Mouse (Mus musculus) neural tube, embryonic 11.5 days (tissue): Measurements from ENCODE around the gene Nampt. TPM values are rescaled to one million over a fixed set of nuclear protein-coding genes. Genes with fewer than 3 reads are reported as not detected.

Experiments
- ATAC-seq: fragments of 200-750 bp; cut with Nextera tagmentation; 2 replicates; pipeline ENCODE4 v1.8.0; 2017; ENCODE audit warnings: moderate number of reproducible peaks, mild to moderate bottlenecking, moderate TSS enrichment, moderate library complexity; ENCODE audit not compliant: insufficient read depth, low FRiP score, low TSS enrichment
- DNase-seq: peaks from one replicate; pipeline ENCODE4 v3.0.0-alpha.2; 2015; ENCODE audit warnings: low spot score
- H3K27ac ChIP-seq: fragments of 300-500 bp; sonication (generic); 2 replicates; pipeline ENCODE4 v1.5.1; 2014; ENCODE audit warnings: low read depth, mild to moderate bottlenecking, low read length
- H3K27me3 ChIP-seq: fragments of 300-500 bp; sonication (generic); 2 replicates; pipeline ENCODE4 v1.6.1; 2014; ENCODE audit warnings: mild to moderate bottlenecking, low read length, mixed read lengths; ENCODE audit not compliant: control insufficient read depth, insufficient read depth
- H3K36me3 ChIP-seq: fragments of 300-500 bp; sonication (generic); 2 replicates; pipeline ENCODE4 v1.6.1; 2014; ENCODE audit warnings: mild to moderate bottlenecking, low read length, moderate library complexity, mixed read lengths; ENCODE audit not compliant: control insufficient read depth, insufficient read depth
- H3K4me1 ChIP-seq: fragments of 300-500 bp; sonication (generic); 2 replicates; pipeline ENCODE4 v1.6.1; 2014; ENCODE audit warnings: low read length, mixed read lengths; ENCODE audit not compliant: control insufficient read depth, insufficient read depth
- H3K4me2 ChIP-seq: fragments of 300-500 bp; sonication (generic); 2 replicates; pipeline ENCODE4 v1.6.1; 2014; ENCODE audit warnings: low read depth, mild to moderate bottlenecking, moderate library complexity
- H3K4me3 ChIP-seq: fragments of 300-500 bp; sonication (generic); 2 replicates; pipeline ENCODE4 v1.5.1; 2014; ENCODE audit warnings: low read depth, low read length
- H3K9ac ChIP-seq: fragments of 300-500 bp; sonication (generic); 2 replicates; pipeline ENCODE4 v1.6.1; 2014; ENCODE audit warnings: mild to moderate bottlenecking, low read length
- H3K9me3 ChIP-seq: fragments of 300-500 bp; sonication (generic); 2 replicates; pipeline ENCODE4 v1.6.1; 2016; ENCODE audit warnings: low read length; ENCODE audit not compliant: control insufficient read depth
- WGBS: fragments of 180-500 bp; shearing (Covaris S2); extraction: QIAGEN DNeasy Blood & Tissue Kit; methylation state at CpG from one replicate; pipeline ENCODE4 v1.1.7; 2014; 5-methylcytosine and 5-hydroxymethylcytosine counted together
- polyA plus RNA-seq: library from polyadenylated mRNA; unstranded; fragments of >200 nt; fragmentation: Nextera tagmentation; extraction: Ambion mirVana; gene quantifications from 2 replicates; pipeline ENCODE4 v1.2.1, GENCODE M21; 2014

Gene Nampt
- polyA plus RNA-seq, 1 experiment from 2014 or later, result 38.1 TPM

DNA sequence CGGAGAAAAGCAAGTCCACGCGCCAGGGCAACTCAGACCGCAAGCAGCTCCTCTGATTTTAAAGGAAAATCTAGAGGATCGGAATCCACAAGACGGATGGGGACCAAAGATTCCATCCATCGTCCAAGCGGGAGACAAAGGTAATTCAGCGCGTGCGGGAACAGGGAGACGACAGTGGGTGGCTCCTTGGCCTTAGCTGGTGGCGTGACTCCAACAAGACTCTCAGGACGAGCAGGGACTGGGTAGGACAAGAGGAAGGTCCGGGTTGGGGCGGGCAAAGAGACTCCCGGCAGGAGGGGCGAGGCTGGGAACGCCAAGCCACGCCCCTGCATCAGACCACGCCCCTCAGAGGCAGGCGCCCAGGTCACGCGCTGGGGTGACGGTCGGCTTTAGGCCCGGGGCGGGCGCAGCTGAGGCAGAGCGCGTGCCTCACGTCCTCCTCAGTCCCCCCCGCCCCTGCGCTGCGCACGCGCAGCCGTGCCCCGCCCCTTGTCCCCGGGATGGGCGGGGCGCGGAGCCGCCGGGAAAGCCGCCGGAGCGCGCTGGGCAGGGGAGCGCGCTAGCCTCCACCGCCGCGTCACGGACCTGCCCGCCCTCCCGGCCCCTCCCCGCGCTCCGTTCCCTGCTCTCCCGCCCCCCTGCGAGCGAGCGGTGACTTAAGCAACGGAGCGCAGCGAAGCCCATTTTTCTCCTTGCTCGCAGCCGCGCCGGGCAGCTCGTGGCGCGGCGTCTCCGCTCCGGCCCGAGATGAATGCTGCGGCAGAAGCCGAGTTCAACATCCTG lies 669 bp downstream of the Nampt start:
- 0% methylated on average over 63 of the region's 80 CpGs for WGBS
- H3K27me3 ChIP-seq, result no peaks in the 10 kb centered on the region
- peak overlapping the region; percentile 70 for H3K4me2 ChIP-seq
- peak overlapping the region; percentile 95 for H3K27ac ChIP-seq
- peak overlapping the region; percentile 70 for H3K9ac ChIP-seq
- no peaks in the 10 kb centered on the region; the same call in 1 of the 2 replicates for H3K36me3 ChIP-seq
- no peaks in the 10 kb centered on the region for H3K9me3 ChIP-seq
- peak overlapping the region; percentile 71 for H3K4me3 ChIP-seq
- DNase-seq (peak; percentile 99), ATAC-seq (peak; percentile 95)
- H3K4me1 ChIP-seq, result no peaks in the 10 kb centered on the region

DNA sequence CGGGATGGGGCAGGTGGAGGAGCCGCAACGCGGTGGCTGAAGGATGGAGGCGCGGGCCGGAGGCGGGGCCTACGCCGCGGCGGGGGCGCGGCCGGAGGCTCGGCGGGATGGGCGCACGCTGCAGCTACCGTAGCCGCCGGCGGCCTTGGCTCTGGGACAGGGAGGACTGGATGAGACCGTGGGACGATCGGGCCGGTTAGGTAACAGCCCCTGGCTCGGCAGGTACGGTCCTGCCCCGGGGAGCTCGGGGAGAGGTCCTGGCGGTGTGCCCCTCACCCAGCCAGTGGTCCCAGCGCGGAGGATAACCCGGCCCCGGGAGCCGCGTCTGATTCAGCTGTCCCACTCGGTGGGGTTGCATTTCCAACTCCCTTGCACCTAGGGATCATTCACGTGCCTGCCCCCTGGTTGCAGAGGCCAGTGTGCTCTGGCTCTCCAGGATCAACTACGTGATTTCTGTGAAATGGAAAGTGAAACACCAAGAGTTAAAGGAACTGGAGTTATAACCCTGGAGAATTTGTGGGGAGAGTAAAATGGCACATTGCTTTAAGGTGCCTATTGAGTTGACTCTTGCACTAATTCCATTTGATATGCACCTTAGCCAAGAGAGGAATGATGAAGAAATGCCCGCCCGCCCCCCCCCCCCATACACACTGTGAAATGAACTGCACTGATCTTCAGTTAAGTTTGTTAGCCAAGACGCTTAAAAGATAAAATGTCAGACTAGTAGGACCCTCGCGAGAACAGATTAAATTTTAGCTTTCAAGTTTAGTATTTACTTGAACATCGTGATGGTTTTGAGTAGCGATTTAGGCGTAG lies 1.6 kb downstream of the Nampt start:
- DNase-seq (peak; percentile 80), ATAC-seq (peak; percentile 80)
- WGBS, result 2% methylated on average over 48 of the region's 49 CpGs
- Histone ChIP-seq H3K27me3 (no peaks in the 10 kb centered on the region), H3K9me3 (no peaks in the 10 kb centered on the region), H3K27ac (peak overlapping the region; percentile 95), H3K4me1 (no peaks in the 10 kb centered on the region), H3K9ac (peak overlapping the region; percentile 70), H3K4me3 (peak overlapping the region; percentile 71), H3K4me2 (peak overlapping the region; percentile 70), H3K36me3 (no peaks in the 10 kb centered on the region; the same call in 1 of the 2 replicates)

DNA sequence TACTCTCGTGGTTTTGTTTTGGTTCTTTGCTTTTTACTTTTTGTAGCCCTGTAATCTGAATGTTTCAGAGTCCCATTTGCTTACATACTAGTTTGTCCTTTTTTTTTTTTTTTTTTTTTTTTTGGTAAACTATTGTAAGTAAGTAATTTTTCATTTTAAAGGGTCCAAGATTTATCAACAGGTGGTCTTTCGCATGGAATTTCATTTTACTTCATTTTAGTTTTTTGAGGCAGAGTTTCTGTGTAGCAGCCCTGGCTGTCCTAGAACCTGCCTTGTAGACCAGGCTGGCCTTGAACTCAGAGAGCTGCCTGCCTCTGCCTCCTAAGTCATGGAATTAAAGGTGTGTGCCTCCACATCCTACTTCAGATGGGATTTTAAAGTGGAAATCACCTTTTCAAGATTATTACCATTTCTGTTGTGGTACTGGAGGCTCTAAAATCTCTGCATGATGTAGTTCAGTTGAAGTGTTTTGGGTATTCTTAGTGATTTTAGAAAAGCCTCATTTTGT lies 2.2 kb downstream of the Nampt start:
- no peaks in the 10 kb centered on the region for H3K9me3 ChIP-seq
- ATAC-seq, result no peak
- no peaks in the 10 kb centered on the region for H3K4me1 ChIP-seq
- no peak overlapping the region for H3K9ac ChIP-seq
- no peaks in the 10 kb centered on the region for H3K27me3 ChIP-seq
- no peak for DNase-seq
- peak overlapping the region; percentile 71; the same call in 1 of the 2 replicates for H3K4me3 ChIP-seq
- WGBS, result 42% methylated on average over 2 of the region's 2 CpGs
- peak overlapping the region; percentile 70 for H3K4me2 ChIP-seq
- H3K36me3 ChIP-seq, result no peaks in the 10 kb centered on the region; the same call in 1 of the 2 replicates
- H3K27ac ChIP-seq, result no peak overlapping the region

DNA sequence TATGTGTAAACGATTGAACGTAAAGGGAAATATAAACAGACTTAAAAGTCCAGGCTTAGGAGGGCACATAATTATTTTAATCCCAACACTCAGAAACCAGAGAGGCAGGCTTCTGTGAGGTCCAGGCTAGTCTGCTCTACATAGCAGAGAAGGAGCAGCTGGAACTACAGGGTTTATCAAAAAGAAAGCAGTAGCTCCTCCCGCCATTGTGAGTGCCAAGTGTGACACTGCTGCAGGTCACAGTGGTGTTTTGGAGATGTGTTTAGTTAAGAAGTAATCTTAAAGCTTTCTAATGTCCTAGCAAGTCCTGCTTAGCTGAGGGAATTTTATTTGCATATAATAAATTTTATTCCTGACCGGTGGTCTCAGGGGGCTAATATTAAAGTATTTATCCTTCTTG lies 2.7 kb downstream of the Nampt start:
- ATAC-seq (no peak), DNase-seq (no peak)
- WGBS, result 83% methylated on average over 4 of the region's 4 CpGs
- H3K27me3 ChIP-seq, result no peaks in the 10 kb centered on the region
- no peak overlapping the region for H3K27ac ChIP-seq
- no peak overlapping the region for H3K4me3 ChIP-seq
- H3K36me3 ChIP-seq, result no peaks in the 10 kb centered on the region; the same call in 1 of the 2 replicates
- H3K9ac ChIP-seq, result no peak overlapping the region
- H3K4me2 ChIP-seq, result no peak overlapping the region
- no peaks in the 10 kb centered on the region for H3K4me1 ChIP-seq
- no peaks in the 10 kb centered on the region for H3K9me3 ChIP-seq

DNA sequence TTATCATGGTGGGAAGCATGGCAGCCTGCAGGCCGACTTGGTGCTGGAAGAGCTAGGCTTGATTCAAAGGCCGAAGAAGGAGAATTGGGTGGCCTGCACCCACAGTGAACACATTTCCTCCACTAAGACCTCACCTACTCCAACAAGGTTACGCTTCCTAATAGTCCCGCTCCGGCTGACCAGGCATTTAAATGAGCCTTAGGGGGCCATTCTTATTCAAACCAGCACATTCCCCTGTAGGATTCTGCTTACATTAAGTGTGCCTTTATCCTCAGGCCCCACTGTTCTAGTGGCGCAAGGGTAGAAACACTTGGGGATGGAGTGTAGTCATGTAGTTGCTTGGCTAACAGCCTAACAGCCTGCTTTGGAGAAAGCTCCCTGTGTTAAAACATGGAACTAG lies 5.2 kb downstream of the Nampt start:
- ATAC-seq (no peak), DNase-seq (no peak)
- Histone ChIP-seq H3K27ac (no peak overlapping the region), H3K36me3 (no peaks in the 10 kb centered on the region; the same call in 1 of the 2 replicates), H3K9ac (no peak overlapping the region), H3K4me3 (no peak overlapping the region), H3K4me1 (no peaks in the 10 kb centered on the region), H3K27me3 (no peaks in the 10 kb centered on the region), H3K4me2 (no peak overlapping the region), H3K9me3 (no peaks in the 10 kb centered on the region)
- WGBS, result 55% methylated on average over 6 of the region's 6 CpGs

DNA sequence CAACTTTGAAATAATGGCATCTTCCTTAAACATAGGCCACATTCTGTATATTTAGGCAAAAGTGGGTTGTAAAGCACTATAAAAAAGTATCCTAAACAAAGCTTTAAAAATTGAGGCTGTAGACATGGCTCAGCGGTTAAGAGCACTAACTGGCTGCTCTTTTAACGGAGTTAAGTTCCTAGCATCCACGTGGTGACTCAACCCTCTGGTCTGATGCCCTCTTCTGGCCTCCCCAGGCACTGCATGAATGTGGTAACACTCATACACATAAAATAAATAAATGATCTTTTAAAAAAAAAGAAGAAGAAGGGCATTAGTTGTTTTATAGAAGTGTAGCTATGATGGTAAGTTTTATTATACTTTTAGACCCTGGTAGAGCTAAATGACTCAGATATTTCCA lies 7.6 kb downstream of the Nampt start:
- 44% methylated on average over 3 of the region's 3 CpGs for whole genome bisulfite sequencing
- Histone ChIP-seq H3K36me3 (no peaks in the 10 kb centered on the region; the same call in 1 of the 2 replicates), H3K4me2 (no peak overlapping the region), H3K9ac (no peak overlapping the region), H3K4me1 (no peaks in the 10 kb centered on the region), H3K27me3 (no peaks in the 10 kb centered on the region), H3K9me3 (no peaks in the 10 kb centered on the region), H3K27ac (no peak overlapping the region), H3K4me3 (no peak overlapping the region)
- DNase-seq (peak; percentile 26), ATAC-seq (no peak)

DNA sequence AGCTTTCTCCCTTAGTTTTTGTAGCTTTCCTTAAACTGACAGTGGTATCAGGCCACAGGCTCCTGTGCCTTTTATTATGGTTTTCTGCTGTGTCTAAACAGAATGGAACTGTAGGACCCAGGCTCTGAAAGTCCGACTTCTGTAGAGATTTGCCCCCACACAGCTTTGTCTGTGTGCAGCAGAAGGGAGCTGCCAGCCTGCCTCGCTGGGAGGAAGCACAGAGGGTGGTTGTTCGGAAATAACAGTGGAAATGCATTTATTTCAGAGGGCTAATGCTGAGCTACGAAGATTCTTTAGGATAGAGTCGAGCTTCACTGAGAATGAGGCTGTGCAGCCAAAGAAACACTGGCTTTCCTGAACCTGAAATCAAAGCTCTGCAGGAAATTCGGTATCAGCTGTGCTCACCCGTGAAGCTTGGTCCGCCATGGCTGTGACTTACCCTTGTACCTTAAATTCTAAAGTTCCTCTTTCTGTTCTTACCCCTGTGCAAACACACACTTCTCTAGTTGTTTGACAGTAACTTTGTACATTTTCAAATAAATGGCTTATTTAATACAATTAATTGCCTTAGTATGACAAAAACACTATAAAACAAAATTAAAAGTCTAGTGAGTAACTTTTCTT lies 8.9 kb downstream of the Nampt start:
- Histone ChIP-seq H3K4me3 (no peak overlapping the region), H3K9me3 (no peaks in the 10 kb centered on the region), H3K4me1 (no peaks in the 10 kb centered on the region), H3K4me2 (no peak overlapping the region), H3K36me3 (no peaks in the 10 kb centered on the region; the same call in 1 of the 2 replicates), H3K9ac (no peak overlapping the region), H3K27me3 (no peaks in the 10 kb centered on the region), H3K27ac (no peak overlapping the region)
- DNase-seq (no peak), ATAC-seq (no peak)
- 79% methylated on average over 8 of the region's 8 CpGs for WGBS

DNA sequence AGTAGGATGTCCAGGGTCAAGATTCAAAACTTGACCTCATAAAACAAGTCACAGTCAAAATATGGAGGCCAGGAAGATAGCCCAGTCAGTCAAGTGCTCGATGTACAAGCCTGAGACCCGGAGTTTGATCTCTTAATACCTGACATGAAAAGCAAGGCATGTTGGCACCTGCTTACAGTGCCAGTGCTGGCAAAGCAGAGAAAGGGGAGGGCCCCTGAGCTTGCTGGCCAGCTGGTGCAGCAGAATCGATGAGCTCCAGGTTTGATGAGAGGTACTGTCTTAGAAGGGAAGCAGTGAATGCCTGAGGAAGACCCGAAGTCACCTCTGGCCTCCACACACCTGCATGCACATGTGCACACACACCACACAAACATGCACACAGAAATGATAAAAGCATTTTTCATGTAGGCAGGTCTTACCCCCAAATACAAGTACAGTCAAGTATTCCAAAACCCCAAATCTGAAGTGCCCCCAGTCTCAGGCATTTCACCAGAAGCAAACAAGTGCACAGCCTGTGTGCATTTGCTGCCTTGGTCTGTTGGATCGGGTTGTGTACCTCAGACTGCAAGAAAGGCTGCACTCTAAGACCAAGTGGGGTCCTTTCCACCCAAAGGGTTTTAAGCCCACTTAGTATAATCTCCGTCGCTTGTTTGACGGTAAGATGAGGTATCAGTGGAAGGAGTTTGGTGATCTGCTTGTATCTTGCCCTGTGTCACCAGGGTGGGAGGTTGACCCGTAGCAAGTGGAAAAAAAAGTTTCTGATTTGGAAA lies 10.2 kb downstream of the Nampt start:
- H3K27me3 ChIP-seq, result no peaks in the 10 kb centered on the region
- H3K27ac ChIP-seq, result no peak overlapping the region
- no peak overlapping the region for H3K4me3 ChIP-seq
- H3K4me1 ChIP-seq, result no peaks in the 10 kb centered on the region
- no peaks in the 10 kb centered on the region; the same call in 1 of the 2 replicates for H3K36me3 ChIP-seq
- ATAC-seq (no peak), DNase-seq (no peak)
- WGBS, result 91% methylated on average over 9 of the region's 9 CpGs
- H3K4me2 ChIP-seq, result no peak overlapping the region
- no peak overlapping the region for H3K9ac ChIP-seq
- H3K9me3 ChIP-seq, result no peaks in the 10 kb centered on the region
